Mouse (Mus musculus) CH12.LX (cell line): ENCODE results near the gene Cdk5. TPM values are rescaled to one million over a fixed set of nuclear protein-coding genes. Genes with fewer than 3 reads are reported as not detected.

Experiments used
- DNase-seq: peaks from one replicate; pipeline ENCODE4 v3.0.0-alpha.2; 2013; ENCODE audit errors: extremely low read depth
- H3K27ac ChIP-seq: 2 replicates; pipeline ENCODE4 v1.5.1; 2012; ENCODE audit warnings: low read depth, mild to moderate bottlenecking, control low read depth, moderate library complexity; ENCODE audit not compliant: insufficient read depth
- H3K27me3 ChIP-seq: replicated peaks from 2 replicates; pipeline ENCODE3; 2012; ENCODE audit warnings: inconsistent platforms
- H3K36me3 ChIP-seq, 2 experiments: replicated peaks in 1 of 2; 2 replicates each; pipeline versions ENCODE3 to v1.6.1; 2012; ENCODE audit warnings: inconsistent platforms in 1 of 2, low read length in 1 of 2, mild to moderate bottlenecking in 1 of 2, mixed read lengths in 1 of 2, moderate library complexity in 1 of 2; ENCODE audit not compliant: control insufficient read depth in 1 of 2, insufficient read depth in 1 of 2
- H3K4me1 ChIP-seq, 2 experiments: 2 replicates each; pipeline ENCODE4 v1.6.1; 2012; ENCODE audit warnings: inconsistent platforms in 1 of 2, moderate library complexity in 1 of 2; ENCODE audit not compliant: insufficient read depth in 2 of 2, control insufficient read depth in 1 of 2
- H3K4me2 ChIP-seq: 2 replicates; pipeline ENCODE4 v1.6.1; 2012; ENCODE audit warnings: low read depth, mild to moderate bottlenecking, control low read depth; ENCODE audit not compliant: poor library complexity, insufficient read depth, severe bottlenecking
- H3K4me3 ChIP-seq, 3 experiments: fragments of 150-350 bp in 1 of 3; sonication (generic) in 1 of 3; replicated peaks in 1 of 3; 2 replicates each; pipeline versions ENCODE3 to v1.5.1; 2011 to 2012; ENCODE audit warnings: low read depth in 2 of 3, low read length in 2 of 3, mild to moderate bottlenecking in 2 of 3, moderate library complexity in 2 of 3, control low read depth in 1 of 3, improper control_type of control experiment in 1 of 3, inconsistent platforms in 1 of 3, mixed read lengths in 1 of 3; ENCODE audit not compliant: poor library complexity in 1 of 3
- H3K79me2 ChIP-seq: replicated peaks from 2 replicates; pipeline ENCODE4 v1.6.1; 2012; ENCODE audit warnings: mild to moderate bottlenecking, moderate library complexity; ENCODE audit not compliant: control insufficient read depth, poor library complexity, insufficient read depth, severe bottlenecking; ENCODE audit errors: extremely low read depth
- H3K9ac ChIP-seq: 2 replicates; pipeline ENCODE4 v1.6.1; 2012; ENCODE audit warnings: low read depth, mild to moderate bottlenecking, control low read depth, moderate library complexity; ENCODE audit not compliant: insufficient read depth
- H3K9me3 ChIP-seq: replicated peaks from 2 replicates; pipeline ENCODE3; 2012; ENCODE audit warnings: low read length, inconsistent platforms, mixed read lengths
- CHD1 ChIP-seq: IDR thresholded peaks from 2 replicates; pipeline ENCODE4 v1.6.1; 2012; ENCODE audit warnings: low read depth, low read length, improper control_type of control experiment, inconsistent platforms
- E2F4 ChIP-seq: IDR thresholded peaks from 2 replicates; pipeline ENCODE4 v1.6.1; 2011; ENCODE audit warnings: low read depth, low read length, improper control_type of control experiment; ENCODE audit not compliant: insufficient replicate concordance
- ELF1 ChIP-seq: IDR thresholded peaks from 2 replicates; pipeline ENCODE4 v1.6.1; 2014; ENCODE audit warnings: low read depth, mild to moderate bottlenecking, inconsistent platforms, low read length, improper control_type of control experiment
- EP300 ChIP-seq: IDR thresholded peaks from 2 replicates; pipeline ENCODE4 v1.6.1; 2011; ENCODE audit warnings: low read length, improper control_type of control experiment
- IRF4 ChIP-seq: IDR thresholded peaks from 2 replicates; pipeline ENCODE4 v1.6.1; 2014; ENCODE audit warnings: low read depth, mild to moderate bottlenecking, inconsistent platforms, low read length, improper control_type of control experiment
- JUN ChIP-seq: IDR thresholded peaks from 2 replicates; pipeline ENCODE4 v1.6.1; 2011; ENCODE audit warnings: low read depth, mild to moderate bottlenecking, low read length, improper control_type of control experiment, moderate library complexity; ENCODE audit not compliant: insufficient read depth
- MAX ChIP-seq: IDR thresholded peaks from 2 replicates; pipeline ENCODE4 v1.6.1; 2011; ENCODE audit warnings: low read length, improper control_type of control experiment
- MYC ChIP-seq: IDR thresholded peaks from 2 replicates; pipeline ENCODE4 v1.6.1; 2011; ENCODE audit warnings: low read depth, mild to moderate bottlenecking, improper control_type of control experiment, low read length
- NELFE ChIP-seq: IDR thresholded peaks from 2 replicates; pipeline ENCODE4 v1.6.1; 2011; ENCODE audit warnings: low read depth, low read length, improper control_type of control experiment
- NRF1 ChIP-seq: IDR thresholded peaks from 2 replicates; pipeline ENCODE4 v1.6.1; 2014; ENCODE audit warnings: low read depth, mild to moderate bottlenecking, inconsistent platforms, low read length, improper control_type of control experiment, moderate library complexity
- PAX5 ChIP-seq: IDR thresholded peaks from 2 replicates; pipeline ENCODE4 v1.6.1; 2012; ENCODE audit warnings: low read length, inconsistent platforms, mixed read lengths
- POLR2A ChIP-seq: IDR thresholded peaks from 2 replicates; pipeline ENCODE4 v1.6.1; 2011; ENCODE audit warnings: low read depth, mild to moderate bottlenecking, improper control_type of control experiment, low read length
- POLR2AphosphoS2 ChIP-seq: IDR thresholded peaks from 2 replicates; pipeline ENCODE4 v1.6.1; 2011; ENCODE audit warnings: low read depth, low read length, improper control_type of control experiment
- RCOR1 ChIP-seq: conservative IDR thresholded peaks from 2 replicates; pipeline ENCODE4 v1.6.1; 2012; ENCODE audit warnings: low read depth, mild to moderate bottlenecking, inconsistent platforms, low read length, improper control_type of control experiment
- SIN3A ChIP-seq: IDR thresholded peaks from 2 replicates; pipeline ENCODE4 v1.6.1; 2012; ENCODE audit warnings: low read length, improper control_type of control experiment, inconsistent platforms
- TBP ChIP-seq: conservative IDR thresholded peaks from 2 replicates; pipeline ENCODE4 v1.6.1; 2011; ENCODE audit warnings: low read depth, low read length, improper control_type of control experiment
- TCF12 ChIP-seq: IDR thresholded peaks from 2 replicates; pipeline ENCODE4 v1.6.1; 2014; ENCODE audit warnings: low read depth, mild to moderate bottlenecking, inconsistent platforms, low read length, improper control_type of control experiment
- UBTF ChIP-seq: IDR thresholded peaks from 2 replicates; pipeline ENCODE4 v1.6.1; 2012; ENCODE audit warnings: low read depth, mild to moderate bottlenecking, inconsistent platforms, low read length, improper control_type of control experiment, moderate library complexity
- USF1 ChIP-seq: IDR thresholded peaks from 2 replicates; pipeline ENCODE4 v1.6.1; 2014; ENCODE audit warnings: low read depth, mild to moderate bottlenecking, inconsistent platforms, low read length, improper control_type of control experiment
- ZC3H11A ChIP-seq: IDR thresholded peaks from 2 replicates; pipeline ENCODE4 v1.6.1; 2012; ENCODE audit warnings: low read depth, mild to moderate bottlenecking, inconsistent platforms, low read length, improper control_type of control experiment
- ZMIZ1 ChIP-seq: IDR thresholded peaks from 2 replicates; pipeline ENCODE4 v1.6.1; 2012; ENCODE audit warnings: low read depth, mild to moderate bottlenecking, inconsistent platforms, low read length, improper control_type of control experiment
- dilution Hi-C: fragments of 300-500 bp; cut with MboI; formaldehyde crosslinking; loops from 2 replicates; pipeline ENCODE4 v1.14.3; 2020; ENCODE audit warnings: low sequenced_read_pairs; ENCODE audit not compliant: extremely low pct_unique_long_range_greater_than_20kb, extremely low pct_ligation_motif_present
- in situ Hi-C: fragments of 300-500 bp; cut with MboI; formaldehyde crosslinking; loops from 3 replicates; pipeline ENCODE4 v1.14.3; 2019; ENCODE audit warnings: low sequenced_read_pairs, low pct_ligation_motif_present, low pct_unique_long_range_greater_than_20kb, mixed read lengths
- polyA plus RNA-seq: library from polyadenylated mRNA; unstranded; fragments of >175 nt; gene quantifications from 2 replicates; pipeline ENCODE4 v1.2.1, GENCODE M21; 2012; ENCODE audit warnings: low read depth; ENCODE audit not compliant: insufficient read length
- total RNA-seq, 2 experiments: library from RNA; depleted of rRNA; stranded (reverse); fragments of 300-350 nt in 1 of 2; fragments of >200 nt in 1 of 2; gene quantifications; 2 replicates each; pipeline ENCODE4 v1.2.3; 2012 to 2014

Cdk5 gene
- total and polyA plus RNA-seq, 3 experiments: 7.4 to 26.6 (median 12.1) TPM

DNA sequence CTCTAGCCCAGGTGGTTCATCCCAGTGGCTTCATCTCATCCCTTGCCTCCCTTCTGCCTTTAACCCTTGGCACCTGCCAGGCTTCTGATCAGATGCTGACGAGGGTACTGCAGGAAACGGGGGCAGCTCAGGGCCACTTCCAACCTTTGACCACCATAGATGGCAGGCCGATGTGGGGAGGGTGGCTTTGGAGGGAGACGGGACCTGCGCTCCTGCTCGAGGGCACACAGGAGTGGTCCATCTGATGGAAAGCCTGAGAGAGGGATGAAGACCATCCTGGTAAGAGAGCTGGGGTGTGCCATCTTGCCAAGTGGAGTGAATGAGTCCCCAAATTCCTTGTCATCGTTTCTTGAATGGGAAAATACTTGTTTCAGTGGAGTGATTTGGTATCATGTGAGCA is 19.9 kb upstream of the Cdk5 start:
- in situ Hi-C loops: no loop called here
- DNase-seq: no peak
- Histone ChIP-seq H3K4me1 (peaks cover 24 to 40% of the 10 kb centered on the region in 2 experiments), H3K4me3 (no peak overlapping the region), H3K36me3 (peaks cover 43 to 58% of the 10 kb centered on the region in 2 experiments), H3K27ac (no peak overlapping the region), H3K9me3 (no peaks in the 10 kb centered on the region), H3K27me3 (peaks cover 5% of the 10 kb centered on the region), H3K4me2 (no peak overlapping the region), H3K9ac (no peak overlapping the region), H3K79me2 (peaks cover 9% of the 10 kb centered on the region)
- TF ChIP-seq SIN3A (no peak), NRF1 (no peak), PAX5 (no peak), JUN (no peak), IRF4 (no peak), UBTF (no peak), MAX (no peak), RCOR1 (no peak), TCF12 (no peak), CHD1 (no peak), TBP (no peak)
- dilution Hi-C loops: no loop called here

DNA sequence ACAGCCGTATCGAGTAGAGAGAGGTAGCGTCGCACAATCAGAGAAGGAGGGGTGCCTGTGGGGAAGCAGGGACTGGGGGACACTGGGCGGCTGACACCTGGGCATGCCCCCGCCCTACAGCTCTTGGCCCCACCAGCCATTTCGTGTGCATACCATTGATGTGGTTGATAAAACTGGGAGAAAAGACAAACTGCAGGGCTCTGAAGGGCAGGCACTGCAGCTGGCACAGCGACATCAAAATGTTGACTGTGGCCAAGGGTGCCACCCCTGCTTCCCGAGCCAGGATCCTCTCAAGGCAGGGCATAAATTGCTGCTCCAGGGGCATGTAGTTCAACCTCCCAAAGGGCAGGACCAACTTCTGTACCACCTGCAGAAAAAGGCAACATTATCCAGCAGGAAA is 18.7 kb upstream of the Cdk5 start:
- Histone ChIP-seq H3K4me2 (no peak overlapping the region), H3K4me3 (no peak overlapping the region), H3K79me2 (peaks cover 9% of the 10 kb centered on the region), H3K27me3 (no peaks in the 10 kb centered on the region), H3K4me1 (peaks cover 20 to 32% of the 10 kb centered on the region in 2 experiments), H3K27ac (no peak overlapping the region), H3K36me3 (peaks cover 43 to 66% of the 10 kb centered on the region in 2 experiments), H3K9me3 (no peaks in the 10 kb centered on the region), H3K9ac (no peak overlapping the region)
- dilution Hi-C loops (no loop called here), in situ Hi-C loops (no loop called here)
- no peak for DNase-seq
- TF ChIP-seq MYC: no peak
- no peak for TF ChIP-seq NELFE
- no peak for TF ChIP-seq UBTF
- no peak for TF ChIP-seq NRF1
- TF ChIP-seq POLR2A: no peak
- no peak for TF ChIP-seq EP300
- no peak for TF ChIP-seq POLR2AphosphoS2
- TF ChIP-seq ELF1: no peak
- no peak for TF ChIP-seq ZMIZ1
- no peak for TF ChIP-seq USF1
- TF ChIP-seq CHD1: no peak
- TF ChIP-seq E2F4: no peak
- no peak for TF ChIP-seq ZC3H11A
